Mouse (Mus musculus) right cerebral cortex, postnatal 36 days (tissue): ENCODE measurements at regions not wholly inside any gene's neighbourhood (a gene's known extent, or its start where the extent isn't known, plus 50 kb on each side); places are given as distances from the start of the nearest gene placed in this dataset.

Experiments
- DNase-seq, 2 experiments: peaks; one replicate each; pipeline ENCODE4 v3.0.0; 2022; ENCODE audit warnings: low spot score in 2 of 2, mixed read lengths in 1 of 2

DNA sequence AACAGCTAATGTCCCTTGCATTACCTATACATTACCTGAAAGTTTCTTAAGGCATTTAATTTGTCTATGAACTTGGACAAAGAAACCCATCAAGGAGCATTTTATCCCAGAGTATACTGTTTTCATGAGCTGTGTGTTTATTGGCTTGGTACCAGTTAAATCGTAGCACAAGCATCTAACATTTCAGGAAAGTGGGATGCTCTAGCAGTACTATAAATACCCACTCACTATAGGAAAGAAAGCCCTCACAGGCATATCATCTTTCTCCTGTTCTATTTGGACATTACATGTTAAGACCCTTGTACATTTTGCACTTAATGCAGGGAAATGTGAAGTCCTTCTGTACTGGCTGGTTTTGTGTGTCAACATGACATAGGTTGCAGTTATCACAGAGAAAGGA, 163.9 kb downstream of the Ptprc start:
- DNase-seq, result no peak

DNA sequence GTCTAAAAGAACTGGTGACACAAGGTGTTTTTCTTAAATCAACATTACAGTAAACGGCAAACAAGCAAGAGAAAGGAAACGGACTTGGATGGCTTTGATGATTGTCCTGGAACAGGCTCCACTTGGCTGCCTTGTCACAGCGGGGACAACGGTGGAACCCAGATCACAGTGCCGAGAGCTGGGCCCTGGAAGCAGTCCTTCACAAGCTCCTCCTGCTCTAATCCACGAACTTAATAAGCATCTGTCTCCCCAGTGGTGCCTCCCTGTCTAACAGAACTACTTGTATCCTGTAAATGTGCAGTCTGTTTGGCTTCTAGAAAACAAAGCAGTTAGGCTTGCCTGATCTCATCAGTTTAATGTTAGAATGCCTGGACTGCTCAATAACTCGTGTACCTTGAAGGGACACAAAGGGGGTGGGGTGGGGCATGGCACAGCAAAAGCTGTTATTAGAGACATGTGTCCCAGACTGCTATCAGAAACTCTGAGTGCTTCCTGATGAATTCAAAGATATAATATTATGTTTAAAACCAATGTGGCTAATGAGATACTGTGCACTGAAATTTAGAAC, 164.5 kb downstream of the Ptprc start:
- DNase-seq, result no peak

DNA sequence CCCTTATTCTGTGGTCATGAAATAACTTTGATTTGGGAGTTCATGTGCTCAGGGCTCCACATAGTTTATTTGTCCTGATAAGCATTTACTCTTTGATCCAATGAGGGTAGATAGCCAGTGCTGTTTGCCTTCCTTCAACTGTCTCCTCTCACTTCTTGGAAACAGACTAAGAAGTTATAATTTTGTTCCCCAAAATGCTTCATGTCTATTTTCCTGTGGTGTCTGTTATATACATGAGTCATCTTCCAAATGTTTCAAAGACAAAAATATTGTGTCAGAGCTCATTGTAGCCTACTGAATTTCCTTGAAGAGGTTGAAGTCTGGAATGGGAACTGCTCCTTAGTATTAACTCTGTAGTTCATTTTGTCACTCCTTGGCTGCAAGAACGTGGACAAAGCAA, 168.7 kb downstream of the Ptprc start:
- DNase-seq, result no peak

DNA sequence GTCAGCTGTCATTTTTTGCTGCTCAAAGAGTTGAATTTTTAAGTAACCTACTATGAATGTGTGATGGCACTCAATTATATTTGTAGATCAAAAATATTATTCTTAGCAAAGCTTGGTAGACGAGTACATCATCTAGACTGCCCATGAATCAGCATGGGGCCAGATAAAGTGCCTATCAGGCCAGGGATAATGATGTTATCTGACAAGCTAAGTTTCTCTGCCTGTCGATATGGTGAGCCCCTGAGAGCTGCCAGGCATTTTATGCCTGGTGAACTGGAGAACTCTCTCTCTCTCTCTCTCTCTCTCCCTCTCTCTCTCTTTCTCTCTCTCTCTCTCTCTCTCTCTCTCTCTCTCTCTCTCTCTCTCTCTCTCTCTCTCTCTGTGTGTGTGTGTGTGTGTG, 171.2 kb downstream of the Ptprc start:
- no peak for DNase-seq

DNA sequence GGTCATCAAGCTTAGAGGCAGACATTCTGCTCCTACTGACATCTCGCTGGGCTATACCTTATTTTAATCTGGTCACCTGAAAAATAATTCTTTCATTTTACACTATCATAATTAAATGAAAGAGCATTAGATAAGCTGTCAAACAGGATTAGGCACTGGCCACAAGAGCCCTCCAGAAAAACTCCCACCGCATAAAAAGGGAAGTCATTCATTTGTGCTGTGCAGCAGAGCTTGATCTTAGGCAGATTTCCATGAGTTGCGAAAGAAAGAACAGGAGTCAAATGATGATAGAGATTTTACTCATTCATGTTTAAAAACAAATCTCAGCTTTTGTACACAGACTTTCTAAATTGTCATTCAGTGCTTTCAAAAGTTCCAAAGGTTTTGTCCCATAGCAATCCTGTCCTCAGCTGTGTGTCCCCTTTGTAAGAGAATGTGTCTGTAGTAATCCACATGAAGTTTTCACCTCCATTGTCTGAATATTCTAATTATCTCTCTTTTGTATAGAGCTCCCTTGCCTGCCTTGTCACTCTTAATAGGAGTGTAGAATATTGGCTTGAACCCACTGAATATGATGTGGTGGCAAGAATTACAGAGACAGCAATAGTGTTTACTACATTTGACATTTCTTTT, 176.1 kb downstream of the Ptprc start:
- no peak for DNase-seq

DNA sequence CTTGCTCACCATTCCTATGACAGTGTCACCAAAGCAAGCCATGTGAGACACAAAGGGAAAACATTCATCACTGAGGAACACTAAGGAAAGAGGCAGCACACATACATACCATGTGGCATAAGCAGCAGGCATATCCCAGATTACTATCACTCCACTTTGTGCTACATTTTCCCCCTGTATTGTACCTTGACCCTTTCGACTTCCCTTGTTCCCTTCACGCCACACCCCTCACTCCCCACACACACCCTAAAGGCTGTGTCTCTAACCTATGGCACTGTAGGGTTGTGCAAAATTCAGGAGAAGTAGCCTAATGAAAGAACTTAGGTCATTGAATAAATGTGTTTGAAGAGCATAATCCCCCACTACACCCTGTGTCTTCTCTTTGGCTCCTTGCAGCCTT, 179.5 kb downstream of the Ptprc start:
- no peak for DNase-seq

DNA sequence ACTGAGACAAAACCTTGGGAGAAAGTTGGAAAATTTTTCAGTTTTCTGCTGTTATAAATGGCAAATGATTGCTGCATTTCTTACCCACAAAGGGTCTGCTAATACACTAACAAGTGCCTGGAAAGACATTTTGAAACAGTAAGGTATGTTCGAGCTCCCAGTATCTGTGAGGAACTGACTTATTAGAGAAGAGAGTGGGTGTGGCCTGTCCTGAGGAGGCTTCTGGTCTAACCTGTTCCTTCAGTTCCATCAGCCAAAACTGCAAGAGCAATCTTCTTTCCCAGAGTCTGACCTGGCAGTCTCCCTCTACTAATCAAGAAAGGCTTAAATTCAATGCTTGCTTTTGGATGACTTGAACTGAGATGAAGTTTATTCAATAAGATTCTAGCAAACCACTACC, 183.6 kb downstream of the Ptprc start:
- no peak for DNase-seq

DNA sequence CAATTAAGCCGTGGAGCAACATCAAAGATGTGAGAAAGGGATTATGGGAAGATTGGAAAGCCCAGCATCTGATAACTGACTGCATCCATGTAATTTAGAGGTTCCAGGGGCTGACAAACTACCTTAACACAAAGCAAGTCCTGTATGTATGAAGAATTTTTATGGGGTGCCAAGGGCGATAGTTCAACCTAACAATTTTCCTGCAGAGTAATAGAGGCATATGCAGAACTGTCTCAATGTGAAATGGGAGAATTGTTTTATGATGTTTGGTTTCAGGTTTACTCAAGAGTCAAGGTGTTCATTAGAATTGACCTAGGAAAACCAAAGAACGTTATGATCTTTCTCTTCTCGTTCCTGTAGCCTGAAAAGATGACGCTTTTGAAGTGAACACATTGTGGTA, 184.1 kb downstream of the Ptprc start:
- no peak for DNase-seq

DNA sequence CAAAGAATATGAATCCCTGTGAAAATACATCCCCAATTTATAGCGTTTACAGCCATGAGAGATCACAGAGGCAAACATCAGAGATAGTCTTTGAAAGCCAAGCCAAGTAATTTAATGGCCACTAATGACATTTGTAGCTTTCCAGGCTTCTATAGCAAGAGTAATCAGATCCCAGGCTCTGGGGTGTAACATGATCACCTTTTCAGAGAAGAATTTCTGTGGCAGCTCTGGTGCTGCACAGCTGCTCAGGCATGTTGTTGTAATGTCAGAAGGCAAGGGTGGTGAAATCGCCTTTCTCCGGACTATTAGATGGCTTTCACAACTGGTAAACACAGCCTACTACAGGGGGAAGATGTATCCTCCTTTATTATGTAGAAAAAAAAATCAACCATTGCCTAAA, 202.1 kb downstream of the Ptprc start:
- no peak for DNase-seq

DNA sequence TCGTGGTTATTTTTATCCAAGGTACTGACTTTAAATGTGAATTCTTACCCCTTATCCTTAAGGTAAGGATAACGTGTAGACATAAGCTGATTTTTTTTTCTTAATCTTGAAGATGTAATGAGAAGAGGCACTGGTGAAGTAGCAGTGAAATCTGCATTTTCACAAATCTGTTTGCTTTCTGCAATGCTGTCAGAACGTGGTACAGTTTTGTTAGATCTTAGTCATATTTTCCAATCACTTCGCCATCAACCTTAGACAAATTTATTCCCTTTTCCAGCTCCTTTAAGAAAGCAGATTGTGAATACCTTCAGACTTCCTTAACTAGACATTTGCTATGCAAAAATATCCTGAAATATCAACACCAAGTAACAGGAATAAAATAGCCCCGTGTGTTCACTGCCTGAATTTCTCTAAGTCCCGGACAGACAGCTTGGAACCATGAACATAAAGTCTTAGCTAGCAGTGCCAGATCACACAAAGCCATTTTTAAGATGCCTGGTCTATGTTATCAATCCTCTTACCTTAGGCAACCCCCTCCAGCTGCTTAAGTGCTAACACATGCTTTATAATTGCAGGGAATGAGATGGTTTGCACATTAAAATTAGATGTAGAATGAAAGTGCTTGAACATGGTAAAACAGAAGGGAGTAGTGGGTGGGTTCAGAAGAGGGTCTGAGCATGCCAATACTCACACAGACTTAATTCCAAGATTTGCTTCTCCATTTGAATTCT, 202.7 kb downstream of the Ptprc start:
- DNase-seq, result no peak

DNA sequence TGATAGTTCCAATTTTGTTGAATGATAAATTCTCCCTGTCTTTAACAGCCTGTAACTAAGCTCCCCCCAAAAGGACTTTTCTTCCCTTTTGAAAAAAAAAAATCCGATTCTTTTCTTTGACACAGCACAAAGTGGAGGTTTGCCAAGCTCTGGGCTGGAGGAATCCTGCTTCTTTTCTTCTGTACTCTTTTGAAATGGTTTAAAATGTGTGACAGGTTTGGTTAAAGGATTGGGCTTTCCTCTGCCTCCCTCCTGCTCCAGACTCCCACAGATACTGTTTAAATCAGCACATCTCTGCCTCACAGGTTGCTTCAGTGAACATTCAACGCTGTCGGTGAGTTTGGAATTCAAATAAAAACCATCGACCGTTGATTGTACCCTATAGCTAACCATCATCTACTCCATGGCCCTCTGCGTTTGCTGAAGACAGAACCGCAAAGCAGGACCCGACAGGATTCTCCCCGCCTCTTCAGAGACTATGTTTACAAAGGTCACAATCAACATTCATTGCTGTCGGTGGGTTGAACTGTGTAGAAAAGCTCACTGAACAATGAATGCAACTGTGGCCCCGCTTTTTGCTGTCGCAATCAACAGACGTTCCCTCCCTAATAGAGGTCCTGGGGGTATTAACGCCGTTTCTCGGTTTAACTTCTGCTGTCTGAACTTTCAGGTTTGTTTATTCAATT, 209.2 kb downstream of the Ptprc start:
- DNase-seq, result no peak

DNA sequence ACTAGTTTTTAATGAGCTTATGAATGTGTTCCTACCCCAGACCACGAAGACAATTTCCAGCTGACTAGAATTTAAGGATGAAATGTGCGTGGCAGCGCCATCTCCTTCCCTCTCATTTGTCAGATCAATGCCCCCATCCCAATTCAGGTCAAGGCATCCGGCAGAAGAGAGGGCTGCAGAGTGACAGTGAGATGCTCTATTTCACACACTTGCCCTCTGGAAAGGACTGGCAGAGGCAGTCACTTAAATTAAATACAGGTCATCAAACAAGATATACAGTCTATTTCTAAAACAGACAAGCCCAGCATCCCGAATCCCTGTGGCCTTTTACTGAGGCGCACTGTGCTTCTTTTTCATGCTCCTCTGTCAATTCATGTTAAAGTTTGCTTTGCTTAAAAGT, 211.9 kb downstream of the Ptprc start:
- DNase-seq, result no peak

DNA sequence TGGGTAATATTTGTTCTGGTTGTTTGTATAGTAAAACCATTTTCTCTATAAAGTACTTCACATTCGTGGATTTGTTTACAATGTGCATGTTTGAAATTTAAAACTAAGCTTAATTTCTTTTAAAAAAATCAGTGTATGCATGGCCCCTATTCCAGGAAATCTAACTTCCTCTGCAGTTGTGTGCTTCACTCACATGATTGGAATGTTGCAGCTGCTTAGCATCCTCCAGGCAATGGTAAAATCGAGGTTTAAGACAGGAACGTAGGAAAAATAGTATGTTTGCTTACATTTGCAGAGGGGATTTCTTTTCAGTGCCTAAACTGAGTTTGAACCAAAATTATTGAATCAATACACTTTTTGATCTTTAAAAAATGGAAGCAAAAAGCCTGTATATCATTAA, 217.5 kb downstream of the Ptprc start:
- no peak for DNase-seq

DNA sequence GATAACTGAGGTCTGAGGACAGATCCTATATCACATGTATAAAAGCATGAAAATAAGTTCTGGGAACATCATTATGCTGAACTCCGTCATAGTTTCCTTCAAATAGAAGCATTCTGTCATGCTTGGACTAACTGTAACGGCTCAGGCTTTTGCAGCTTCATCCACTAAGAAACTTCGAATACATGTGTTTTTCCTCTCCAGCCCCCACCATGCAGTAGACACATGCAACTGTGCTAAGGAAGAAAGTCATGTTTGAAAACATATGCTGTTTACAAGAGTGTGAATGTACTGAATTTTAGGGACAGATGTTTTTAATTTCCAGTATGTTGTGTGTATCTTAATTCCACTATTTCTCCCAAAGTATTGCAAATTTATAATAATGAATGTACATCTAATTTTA, 219.5 kb downstream of the Ptprc start:
- no peak for DNase-seq

DNA sequence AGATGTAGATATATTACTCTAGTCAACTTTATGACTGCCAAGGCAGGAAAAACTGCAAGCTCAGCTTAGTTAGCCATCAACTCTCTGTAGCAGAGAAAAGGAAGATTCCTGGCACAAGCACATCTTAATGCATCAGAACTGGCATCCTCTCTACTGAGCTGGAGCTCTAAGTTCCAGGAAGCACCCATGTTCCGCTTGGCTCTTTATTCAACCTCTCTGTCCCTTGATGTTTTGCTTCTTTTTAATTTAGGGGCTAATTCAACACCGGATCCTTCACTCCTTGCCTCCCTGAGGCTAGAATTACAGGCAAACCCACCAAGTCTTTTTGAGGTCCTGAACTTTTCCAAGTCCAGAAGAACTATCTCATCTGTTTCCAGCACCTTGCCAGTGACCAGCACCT, 220.4 kb downstream of the Ptprc start:
- no peak for DNase-seq

DNA sequence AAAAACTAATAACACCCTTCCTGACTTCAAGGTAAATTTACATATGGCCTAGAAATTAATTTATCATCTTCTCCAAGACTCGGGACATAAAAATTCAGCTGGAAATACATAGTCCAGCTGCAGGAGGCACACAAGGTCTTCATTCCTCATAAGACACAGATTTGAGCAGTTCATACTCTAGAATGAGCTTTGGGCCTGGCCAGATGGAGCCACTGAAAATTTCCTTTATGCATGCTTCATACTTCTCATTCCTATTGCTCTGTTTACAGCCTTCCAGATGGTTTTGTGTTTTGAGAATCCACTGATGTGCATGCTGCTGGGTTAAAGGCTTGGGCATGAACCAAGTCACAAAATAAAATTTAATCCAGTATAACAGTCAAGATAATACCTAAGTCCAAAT, 222.1 kb downstream of the Ptprc start:
- DNase-seq, result no peak

DNA sequence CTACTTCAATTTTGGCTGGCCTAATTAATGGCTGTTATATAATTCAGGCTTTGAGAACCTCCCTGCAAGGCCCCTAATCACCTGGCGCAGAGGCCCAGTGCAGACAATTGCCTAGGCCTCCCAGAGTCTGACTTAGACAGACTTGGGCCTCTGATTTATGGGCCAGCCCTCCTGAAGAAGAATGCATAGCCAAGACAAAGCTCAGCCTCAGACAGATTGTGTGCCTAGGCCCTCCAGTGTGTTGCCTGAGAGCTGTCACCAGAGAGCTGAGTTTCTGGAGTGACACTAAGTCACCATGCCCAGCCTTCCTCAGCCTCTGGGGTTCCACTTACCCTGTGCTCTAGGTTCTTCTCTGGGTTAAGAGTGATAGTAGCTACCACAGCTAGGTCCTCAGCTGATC, 222.7 kb downstream of the Ptprc start:
- DNase-seq, result no peak

DNA sequence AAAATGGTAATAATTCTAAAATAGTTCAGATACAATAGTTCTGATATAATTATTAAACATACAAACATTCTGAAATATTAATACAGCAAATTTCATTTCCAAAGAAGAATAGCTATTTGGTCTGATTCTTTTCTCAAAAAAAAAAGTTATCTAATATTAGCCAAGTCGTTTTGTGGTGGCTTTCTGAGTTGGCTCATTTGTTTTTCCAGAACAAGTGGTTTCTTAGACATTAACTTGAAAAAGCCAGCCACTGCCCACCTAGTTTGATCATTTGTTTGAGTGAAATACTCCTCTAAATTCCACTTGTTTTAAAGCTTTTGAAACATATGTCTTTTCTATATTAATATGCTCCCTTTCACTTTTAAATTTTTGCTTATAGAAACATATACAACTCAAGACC, 227.6 kb downstream of the Ptprc start:
- DNase-seq, result no peak

DNA sequence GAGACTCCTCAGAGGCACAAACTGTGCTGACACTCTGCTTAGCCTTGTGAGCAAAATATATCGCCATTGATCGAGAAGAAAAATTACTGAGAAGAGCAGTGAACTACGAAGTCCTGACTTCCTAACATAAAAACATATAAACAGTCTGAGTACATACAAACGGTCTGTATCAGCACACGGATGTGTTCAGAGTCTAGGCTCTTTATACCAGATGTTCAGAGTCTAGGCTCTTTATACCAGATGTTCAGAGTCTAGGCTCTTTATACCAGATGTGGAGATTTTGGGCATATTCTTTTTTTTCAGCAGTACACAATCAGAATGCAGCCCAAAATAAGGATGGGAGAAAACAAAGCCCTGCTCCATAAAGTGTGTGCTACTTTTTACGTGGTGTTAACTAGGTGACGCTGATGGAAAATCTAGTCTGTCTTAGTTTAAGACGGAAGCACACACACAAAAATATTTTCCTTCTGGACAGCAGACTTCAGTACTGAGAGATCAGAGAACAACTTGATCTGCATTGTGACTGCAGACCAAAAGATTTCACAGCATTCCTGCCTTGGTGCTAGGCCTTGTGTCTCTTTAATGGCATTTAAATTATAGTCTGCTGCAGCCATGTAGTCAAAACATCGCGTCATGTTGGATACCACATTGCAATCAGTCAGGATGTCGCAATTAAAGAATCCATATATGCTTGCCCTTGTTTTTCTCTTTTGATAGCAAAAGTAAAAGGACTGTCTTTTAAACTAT, 233.6 kb downstream of the Ptprc start:
- no peak for DNase-seq

DNA sequence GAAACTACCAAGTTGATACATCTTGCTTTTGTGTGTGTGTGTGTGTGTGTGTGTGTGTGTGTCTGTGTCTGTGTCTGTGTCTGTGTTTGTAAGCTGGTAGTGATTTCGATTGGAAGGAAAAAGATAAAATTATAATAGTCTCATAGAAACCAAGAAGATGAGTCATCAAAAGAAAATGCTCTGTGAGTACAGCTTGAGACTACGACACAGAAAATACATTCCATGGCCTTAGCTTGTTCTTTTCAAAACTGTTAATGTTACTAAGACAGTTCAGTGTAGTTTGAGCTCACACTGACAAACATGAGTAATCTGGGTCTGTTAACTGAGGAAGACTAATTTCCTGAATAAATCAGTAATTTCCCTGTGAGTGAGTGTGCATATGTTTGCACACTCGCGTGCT, 239.8 kb downstream of the Ptprc start:
- DNase-seq, result no peak

DNA sequence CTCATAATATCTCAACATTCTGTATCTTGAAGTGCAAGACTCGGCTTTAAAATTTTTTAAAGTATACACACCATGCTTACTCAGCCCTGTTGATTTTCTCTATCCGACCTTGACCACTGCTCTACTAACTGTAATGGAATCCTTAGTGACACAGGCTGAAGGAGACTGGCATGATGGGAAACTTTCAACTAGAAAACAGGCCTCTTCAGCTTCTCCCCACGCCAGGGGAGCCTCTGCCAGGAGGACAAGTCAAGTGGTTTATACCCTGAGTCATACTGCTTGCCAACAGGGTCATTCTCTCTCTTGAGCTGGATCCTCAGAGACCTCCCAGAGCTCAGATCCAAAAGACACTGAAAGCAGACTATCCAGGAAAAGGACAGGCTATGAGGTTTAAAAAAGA, 245.7 kb downstream of the Ptprc start:
- DNase-seq, result no peak

DNA sequence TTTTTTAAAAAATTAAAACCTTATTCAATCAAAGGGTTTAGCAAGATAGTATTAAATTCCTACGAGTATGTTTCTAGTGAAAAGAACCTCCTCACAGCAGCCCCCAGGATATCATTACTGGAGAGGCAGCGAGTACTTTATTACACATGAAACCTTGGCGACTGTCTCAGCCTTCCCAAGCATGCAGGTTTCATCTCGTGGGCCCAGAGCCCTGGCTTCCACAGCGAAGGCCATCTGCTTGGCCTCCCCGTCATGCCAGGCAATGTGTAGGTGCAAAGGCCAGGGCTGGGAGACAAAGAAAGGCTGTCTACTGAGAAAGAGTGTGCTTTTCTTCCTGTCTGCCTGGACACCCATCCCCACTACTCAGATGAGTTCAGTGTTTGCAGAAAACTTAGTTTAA, 247.0 kb downstream of the Ptprc start:
- DNase-seq, result no peak
